Mouse (Mus musculus) gastrocnemius, postnatal 4 days (tissue): ENCODE measurements around the gene Olfr506. TPM values are rescaled to one million over a fixed set of nuclear protein-coding genes. Genes with fewer than 3 reads are reported as not detected.
"Not testable (repeated sequence)": the region's sequence is repeated elsewhere in the genome, so short reads cannot be mapped to it uniquely, and the experiment has no call there.

Experiments
- DNase-seq, 2 experiments: peaks; one replicate each; pipeline ENCODE4 v3.0.0; 2021 to 2022; ENCODE audit warnings: low spot score in 2 of 2, mixed read lengths in 2 of 2
- long read RNA-seq, 2 experiments: library from polyadenylated mRNA; stranded (forward); transcript quantifications; one replicate each; pipeline ENCODE4 v2.0.0; 2021
- total RNA-seq, 2 experiments: library from RNA; stranded (reverse); gene quantifications; 2 replicates each; pipeline ENCODE4 v1.2.3; 2021

Olfr506 gene
- total RNA-seq = not detected
- long read RNA-seq, experiment 1 = 0 reads
- long read RNA-seq, experiment 2 = 0 reads

- DNase-seq = no peak
These were observed at the start of gene Olfr506 for GRCm38 (mm10) chr7:108610487-108610886. TSS of gene Olfr506 (plus strand) at chr7:108610787.

- no peak for DNase-seq
These were observed 44.9 kb upstream of the Olfr506 start, which contains the start of gene Olfr504 for GRCm38 (mm10) chr7:108565693-108566092. TSS of gene Olfr504 (minus strand) at chr7:108565793.

- no peak for DNase-seq
These were observed 20.8 kb upstream of the Olfr506 start for GRCm38 (mm10) chr7:108589797-108590196.

GRCm38 (mm10) chr7:108601916-108602315 is 8.7 kb upstream of the Olfr506 start:
- not testable (repeated sequence) for DNase-seq

- DNase-seq = no peak
These were observed 3.5 kb downstream of the Olfr506 start for GRCm38 (mm10) chr7:108614110-108614509.

- not testable (repeated sequence) for DNase-seq
These were observed 6.2 kb downstream of the Olfr506 start for GRCm38 (mm10) chr7:108616781-108617180.

- DNase-seq = no peak
These were observed 10.9 kb downstream of the Olfr506 start, which contains the start of gene Olfr507 for GRCm38 (mm10) chr7:108621514-108621913. TSS of gene Olfr507 (plus strand) at chr7:108621814.

GRCm38 (mm10) chr7:108629694-108630093 is 19.1 kb downstream of the Olfr506 start, which contains the start of gene Olfr508:
TSS of gene Olfr508 (plus strand) at chr7:108629994.
- no peak for DNase-seq

GRCm38 (mm10) chr7:108651806-108652205 is 41.2 kb downstream of the Olfr506 start, which contains the start of gene Olfr509:
TSS of gene Olfr509 (minus strand) at chr7:108651906.
- DNase-seq = no peak

GRCm38 (mm10) chr7:108662419-108662818 is 51.8 kb downstream of the Olfr506 start:
- DNase-seq = no peak

Other genes with a start within 250 kb of the Olfr506 start
- not detected for gene Olfr494, start 245.5 kb upstream of the Olfr506 start, total RNA-seq
- not detected for gene Olfr495, start 217.6 kb upstream of the Olfr506 start, total RNA-seq
- not detected for gene Olfr497, start 190.4 kb upstream of the Olfr506 start, total RNA-seq
- gene Olfr498, start 145.5 kb upstream of the Olfr506 start, total RNA-seq = not detected
- gene Olfr502, start 85.7 kb upstream of the Olfr506 start, total RNA-seq = not detected
- gene Olfr503, start 66.3 kb upstream of the Olfr506 start, total RNA-seq = not detected
- not detected for gene Olfr504, start 45.0 kb upstream of the Olfr506 start, total RNA-seq
- gene Olfr507, start 11.0 kb downstream of the Olfr506 start, total RNA-seq = not detected
- not detected for gene Olfr508, start 19.2 kb downstream of the Olfr506 start, total RNA-seq
- gene Olfr509, start 41.1 kb downstream of the Olfr506 start, total RNA-seq = not detected
- not detected for gene Olfr510, start 55.6 kb downstream of the Olfr506 start, total RNA-seq
- gene Olfr512, start 102.5 kb downstream of the Olfr506 start, total RNA-seq = not detected
- gene Olfr513, start 140.2 kb downstream of the Olfr506 start, total RNA-seq = not detected
- not detected for gene Olfr514, start 215.2 kb downstream of the Olfr506 start, total RNA-seq
- gene Olfr516, start 239.7 kb downstream of the Olfr506 start, total RNA-seq = not detected